Mouse (Mus musculus) liver, adult 2 months (tissue): ENCODE results near the gene Cntnap5a.

Experiments used
- CTCF ChIP-seq: fragments of 200-500 bp; IDR thresholded peaks from 2 replicates; pipeline ENCODE4 v1.5.1; 2011; ENCODE audit warnings: low read depth, low read length, control low read depth
- POLR2A ChIP-seq: fragments of 200-500 bp; IDR thresholded peaks from 2 replicates; pipeline ENCODE4 v1.6.1; 2011; ENCODE audit warnings: low read length, control low read depth; ENCODE audit not compliant: insufficient read depth; ENCODE audit errors: extremely low read depth

GRCm38 (mm10) chr1:115745569-115745968 lies 61.0 kb downstream of the Cntnap5a start:
- TF ChIP-seq CTCF, result no peak
- no peak for TF ChIP-seq POLR2A
